Mouse (Mus musculus) G1E-ER4 (cell line): Measurements from ENCODE around the gene Meltf. TPM values are rescaled to one million over a fixed set of nuclear protein-coding genes. Genes with fewer than 3 reads are reported as not detected.

ENCODE experiments used
- GATA1 ChIP-seq: IDR thresholded peaks from one replicate; pipeline ENCODE4 v1.8.0; 2012; ENCODE audit warnings: low read length, inconsistent platforms
- polyA plus RNA-seq: library from polyadenylated mRNA; stranded (reverse); fragments of >175 nt; gene quantifications from 2 replicates; pipeline ENCODE4 v1.2.3, GENCODE M21; 2012

Meltf gene
- polyA plus RNA-seq, 1 experiment: not detected

- TF ChIP-seq GATA1: no peak
Observed at GRCm38 (mm10) chr16:31880146-31880840, 1.7 kb downstream of the Meltf start.

GRCm38 (mm10) chr16:31882381-31882908 lies 3.8 kb downstream of the Meltf start:
- no peak for TF ChIP-seq GATA1

- TF ChIP-seq GATA1: no peak
Observed at GRCm38 (mm10) chr16:31883302-31883701, 4.7 kb downstream of the Meltf start.

- no peak for TF ChIP-seq GATA1
Observed at GRCm38 (mm10) chr16:31883902-31884301, 5.3 kb downstream of the Meltf start.

GRCm38 (mm10) chr16:31890907-31891306 lies 12.3 kb downstream of the Meltf start:
- no peak for TF ChIP-seq GATA1

GRCm38 (mm10) chr16:31893396-31894141 lies 15.0 kb downstream of the Meltf start:
- TF ChIP-seq GATA1: no peak

GRCm38 (mm10) chr16:31896971-31897774 lies 18.6 kb downstream of the Meltf start:
- no peak for TF ChIP-seq GATA1

- no peak for TF ChIP-seq GATA1
Observed at GRCm38 (mm10) chr16:31898546-31899326, 20.1 kb downstream of the Meltf start.

- no peak for TF ChIP-seq GATA1
Observed at GRCm38 (mm10) chr16:31901886-31902285, 23.3 kb downstream of the Meltf start.

GRCm38 (mm10) chr16:31903239-31903638 lies 24.6 kb downstream of the Meltf start:
- no peak for TF ChIP-seq GATA1

GRCm38 (mm10) chr16:31905331-31905730 lies 26.7 kb downstream of the Meltf start:
- TF ChIP-seq GATA1: no peak

GRCm38 (mm10) chr16:31905891-31906825 lies 27.5 kb downstream of the Meltf start:
- no peak for TF ChIP-seq GATA1

GRCm38 (mm10) chr16:31906896-31907295 lies 28.3 kb downstream of the Meltf start:
- TF ChIP-seq GATA1: no peak

- TF ChIP-seq GATA1: no peak
Observed at GRCm38 (mm10) chr16:31908959-31909358, 30.3 kb downstream of the Meltf start.
